Mouse (Mus musculus) CD4-positive naive resting alpha-beta T cell, adult 76 days (primary cell): ENCODE data around the gene Vstm5. TPM values are rescaled to one million over a fixed set of nuclear protein-coding genes. Genes with fewer than 3 reads are reported as not detected.

Experiments used
- total RNA-seq: library from RNA; stranded (reverse); gene quantifications from one replicate; pipeline ENCODE4 v1.2.4, GENCODE M21; 2023

The Vstm5 gene
- total RNA-seq, result not detected

GRCm38 (mm10) chr9:15239042-15239925 lies at the start of gene Vstm5:
TSS of gene Vstm5 (plus strand) at chr9:15239045.

GRCm38 (mm10) chr9:15279649-15280490 lies 41.0 kb downstream of the Vstm5 start, which contains the start of gene Med17:
TSS of gene Med17 (minus strand) at chr9:15279931.

DNA sequence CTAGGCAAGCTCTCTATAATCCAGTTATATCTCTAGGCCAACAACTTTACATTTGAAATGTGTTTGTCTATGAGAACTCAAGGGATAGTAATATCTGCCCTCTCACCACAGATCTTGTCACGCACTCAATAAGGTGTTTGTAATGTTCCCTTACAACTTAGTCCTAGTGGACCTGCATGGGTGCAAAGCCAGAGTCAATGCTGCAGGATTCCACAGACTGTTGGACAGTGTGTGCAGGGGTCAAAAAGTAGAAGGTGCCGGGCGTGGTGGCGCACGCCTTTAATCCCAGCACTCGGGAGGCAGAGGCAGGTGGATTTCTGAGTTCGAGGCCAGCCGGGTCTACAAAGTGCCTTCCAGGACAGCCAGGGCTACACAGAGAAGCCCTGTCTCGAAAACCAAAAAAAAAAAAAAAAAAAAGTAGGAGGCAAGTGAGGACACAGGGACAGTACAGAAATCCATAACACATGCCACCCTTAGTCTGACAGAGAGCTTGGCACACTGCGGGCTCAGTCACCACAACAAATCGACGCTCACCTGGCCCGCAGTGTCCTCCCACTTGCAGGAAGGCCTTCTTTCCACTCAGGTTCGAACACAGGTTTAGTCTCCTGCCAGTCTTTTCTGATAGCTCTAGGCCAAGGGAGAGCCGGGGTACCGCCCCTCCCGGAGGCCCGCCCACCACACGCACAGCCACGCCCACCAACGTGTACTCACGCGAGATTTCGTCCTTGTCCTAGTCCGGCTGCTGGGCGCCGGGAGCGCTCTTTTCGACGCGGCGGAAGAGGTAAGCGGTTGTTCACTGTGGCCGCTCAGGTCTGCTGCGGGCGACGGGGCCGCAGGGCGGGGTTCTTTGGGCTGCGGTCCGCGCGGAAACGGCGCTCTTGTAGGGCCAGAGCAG lies 66.9 kb downstream of the Vstm5 start, which contains the start of gene Taf1d:
Gene Taf1d, plus strand, starts transcription at position 712 of the 895 bp plus-strand sequence.

GRCm38 (mm10) chr9:15306398-15307119 lies 67.7 kb downstream of the Vstm5 start, which contains the start of gene 4931406C07Rik:
TSS of gene 4931406C07Rik (minus strand) at chr9:15306448.

Other genes with a start within 250 kb of the Vstm5 start
- 60.0 TPM for gene Panx1, start 193.6 kb upstream of the Vstm5 start, total RNA-seq
- gene Hephl1, start 126.9 kb upstream of the Vstm5 start, total RNA-seq, result not detected
- 53.5 TPM for gene Med17, start 40.9 kb downstream of the Vstm5 start, total RNA-seq
- 295 TPM for gene Taf1d, start 67.2 kb downstream of the Vstm5 start, total RNA-seq
- gene 4931406C07Rik, start 67.4 kb downstream of the Vstm5 start, total RNA-seq, result 3.6 TPM
- gene Cep295, start 118.7 kb downstream of the Vstm5 start, total RNA-seq, result 42.3 TPM